Mouse (Mus musculus): ENCODE data around the gene Macf1. TPM values are rescaled to one million over a fixed set of nuclear protein-coding genes. Genes with fewer than 3 reads are reported as not detected.

Macf1 gene
- polyA plus RNA-seq, 1 experiment, result 88.5 TPM

- H3K79me2 ChIP-seq (ENCODE audit: control insufficient read depth, insufficient read depth), result no peaks in the 10 kb centered on the region
- no peak overlapping the region for H3K4me3 ChIP-seq
- TF ChIP-seq SRF (IDR thresholded peaks at IDR 0.05; ENCODE audit: control insufficient read depth, insufficient read length, low read depth), result no peak
- TF ChIP-seq POLR2A (IDR thresholded peaks at IDR 0.05; ENCODE audit: insufficient read length, low read depth), result no peak
- TF ChIP-seq E2F4 (IDR thresholded peaks at IDR 0.05; ENCODE audit: insufficient read depth), result no peak
- no peak for TF ChIP-seq CEBPB (IDR thresholded peaks at IDR 0.05; ENCODE audit: insufficient read depth, poor library complexity, severe bottlenecking)
- TF ChIP-seq TCF3 (IDR thresholded peaks at IDR 0.05; ENCODE audit: insufficient read length, low read depth), result no peak
- TF ChIP-seq USF1 (IDR thresholded peaks at IDR 0.05; ENCODE audit: low read depth), result no peak
- no peak for TF ChIP-seq MYOG (IDR thresholded peaks at IDR 0.05; ENCODE audit: control insufficient read depth in 1 of 3, insufficient read depth in 1 of 3, insufficient read length in 2 of 3, low read depth in 2 of 3)
- no peak for TF ChIP-seq REST (IDR thresholded peaks at IDR 0.05; ENCODE audit: insufficient read depth, insufficient read length)
- TF ChIP-seq POLR2AphosphoS2 (IDR thresholded peaks at IDR 0.05; ENCODE audit: insufficient read length, low read depth), result no peak
- TF ChIP-seq MAX (IDR thresholded peaks at IDR 0.05; ENCODE audit: low read depth), result no peak
- no peak for TF ChIP-seq TCF12 (IDR thresholded peaks at IDR 0.05; ENCODE audit: insufficient read depth, poor library complexity, severe bottlenecking)
- H3K27me3 ChIP-seq (ENCODE audit: control insufficient read depth, insufficient read depth, insufficient read length), result no peaks in the 10 kb centered on the region
- no peak overlapping the region for H3ac ChIP-seq (ENCODE audit: control insufficient read depth, insufficient read length)
- peaks cover 7% of the 10 kb centered on the region for H3K36me3 ChIP-seq (ENCODE audit: control insufficient read depth, insufficient read depth)
- H3K4me2 ChIP-seq (ENCODE audit: low read depth), result no peak overlapping the region
Measured at GRCm38 (mm10) chr4:123306999-123307398, 377.2 kb downstream of the Macf1 start.

GRCm38 (mm10) chr4:123305789-123306188 is 378.4 kb downstream of the Macf1 start:
- no peaks in the 10 kb centered on the region for H3K27me3 ChIP-seq (ENCODE audit: control insufficient read depth, insufficient read depth, insufficient read length)
- H3K4me2 ChIP-seq (ENCODE audit: low read depth), result no peak overlapping the region
- TF ChIP-seq POLR2A (IDR thresholded peaks at IDR 0.05; ENCODE audit: insufficient read length, low read depth), result no peak
- TF ChIP-seq MYOD1 (IDR thresholded peaks at IDR 0.05; ENCODE audit: control insufficient read depth in 1 of 3, insufficient read length in 2 of 3, low read depth in 2 of 3), result no peak
- no peak for TF ChIP-seq E2F4 (IDR thresholded peaks at IDR 0.05; ENCODE audit: insufficient read depth)
- TF ChIP-seq MYOG (IDR thresholded peaks at IDR 0.05; ENCODE audit: control insufficient read depth in 1 of 3, insufficient read depth in 1 of 3, insufficient read length in 2 of 3, low read depth in 2 of 3), result no peak
- no peak overlapping the region for H3ac ChIP-seq (ENCODE audit: control insufficient read depth, insufficient read length)
- no peak overlapping the region for H3K4me3 ChIP-seq
- peaks cover 8% of the 10 kb centered on the region for H3K36me3 ChIP-seq (ENCODE audit: control insufficient read depth, insufficient read depth)
- H3K79me2 ChIP-seq (ENCODE audit: control insufficient read depth, insufficient read depth), result no peaks in the 10 kb centered on the region

Other genes starting within 250 kb of the Macf1 start
- gene Ndufs5, start 33.8 kb upstream of the Macf1 start, polyA plus RNA-seq (2012; fragmentation: generic; extraction: Trizol), result 484 TPM
- gene Akirin1, start 66.0 kb upstream of the Macf1 start, polyA plus RNA-seq (2012; fragmentation: generic; extraction: Trizol), result 30.0 TPM
- 2.7 TPM for gene Rhbdl2, start 103.5 kb upstream of the Macf1 start, polyA plus RNA-seq (2012; fragmentation: generic; extraction: Trizol)
- gene 4933427I04Rik, start 175.3 kb upstream of the Macf1 start, polyA plus RNA-seq (2012; fragmentation: generic; extraction: Trizol), result not detected
- 33.1 TPM for gene Mycbp, start 220.5 kb upstream of the Macf1 start, polyA plus RNA-seq (2012; fragmentation: generic; extraction: Trizol)
- gene Rragc, start 233.1 kb upstream of the Macf1 start, polyA plus RNA-seq (2012; fragmentation: generic; extraction: Trizol), result 46.1 TPM
- gene 4930535I16Rik, start 233.7 kb upstream of the Macf1 start, polyA plus RNA-seq (2012; fragmentation: generic; extraction: Trizol), result not detected